Mouse (Mus musculus) heart, adult 18-20 months (tissue): Measurements from ENCODE around the gene Olfr1450. TPM values are rescaled to one million over a fixed set of nuclear protein-coding genes. Genes with fewer than 3 reads are reported as not detected.
"Not testable (repeated sequence)": the region's sequence is repeated elsewhere in the genome, so short reads cannot be mapped to it uniquely, and the experiment has no call there.

Experiments used
- DNase-seq, 2 experiments: peaks; one replicate each; pipeline ENCODE4 v3.0.0; 2021 to 2022; ENCODE audit warnings: mixed read lengths in 1 of 2
- long read RNA-seq, 2 experiments: library from polyadenylated mRNA; stranded (forward); transcript quantifications; one replicate each; pipeline ENCODE4 v2.0.0; 2021
- total RNA-seq, 2 experiments: library from RNA; stranded (reverse); gene quantifications; 2 replicates each; pipeline ENCODE4 v1.2.3; 2021

Olfr1450 gene
- total RNA-seq: not detected
- long read RNA-seq, experiment 1: 0 reads
- long read RNA-seq, experiment 2: 0 reads

GRCm38 (mm10) chr19:12949958-12950357 lies at the start of gene Olfr1450:
Olfr1450 (plus strand) TSS chr19:12950258.
- DNase-seq: no peak

- no peak for DNase-seq
Observed at GRCm38 (mm10) chr19:12903643-12904042, 46.4 kb upstream of the Olfr1450 start, which contains the start of gene Olfr1447. Olfr1447 (minus strand) TSS chr19:12903743.

GRCm38 (mm10) chr19:12924319-12924718 lies 25.7 kb upstream of the Olfr1450 start, which contains the start of gene Olfr1448:
Olfr1448 (minus strand) TSS chr19:12924419.
- DNase-seq: no peak

- no peak for DNase-seq
Observed at GRCm38 (mm10) chr19:12930540-12930939, 19.5 kb upstream of the Olfr1450 start, which contains the start of gene Olfr1449. Olfr1449 (plus strand) TSS chr19:12930840.

- not testable (repeated sequence) for DNase-seq
Observed at GRCm38 (mm10) chr19:12970082-12970481, 20.0 kb downstream of the Olfr1450 start.

GRCm38 (mm10) chr19:12992316-12992715 lies 42.3 kb downstream of the Olfr1450 start:
- not testable (repeated sequence) for DNase-seq

GRCm38 (mm10) chr19:12994714-12995113 lies 44.7 kb downstream of the Olfr1450 start, which contains the start of gene Olfr1451:
Olfr1451 (plus strand) TSS chr19:12995014.
- DNase-seq: no peak

Other genes with a start within 250 kb of the Olfr1450 start
- gene Cntf, start 184.6 kb upstream of the Olfr1450 start, total RNA-seq: 1 to 10 TPM in 1 of 2 experiments, under 1 TPM in 1; 0.94 to 1.7 TPM
- 10 to 100 TPM; 75.2 to 77.0 TPM for gene Zfp91, start 154.1 kb upstream of the Olfr1450 start, total RNA-seq
- 1 to 10 TPM in 1 of 2 experiments, under 1 TPM in 1; 0.87 to 2.2 TPM for gene Lpxn, start 154.1 kb upstream of the Olfr1450 start, total RNA-seq
- not detected for gene Gm5244, start 103.6 kb upstream of the Olfr1450 start, total RNA-seq
- gene Olfr1444, start 93.0 kb upstream of the Olfr1450 start, total RNA-seq: not detected
- gene Olfr1445, start 66.4 kb upstream of the Olfr1450 start, total RNA-seq: not detected
- gene Olfr1446, start 56.7 kb upstream of the Olfr1450 start, total RNA-seq: not detected
- not detected for gene Olfr1447, start 46.5 kb upstream of the Olfr1450 start, total RNA-seq
- gene Olfr1448, start 25.8 kb upstream of the Olfr1450 start, total RNA-seq: not detected
- gene Olfr1449, start 19.4 kb upstream of the Olfr1450 start, total RNA-seq: not detected
- not detected for gene Olfr1451, start 44.8 kb downstream of the Olfr1450 start, total RNA-seq
- gene Olfr1453, start 78.1 kb downstream of the Olfr1450 start, total RNA-seq: not detected
- gene Olfr1454, start 110.4 kb downstream of the Olfr1450 start, total RNA-seq: not detected
- gene Olfr1457, start 147.6 kb downstream of the Olfr1450 start, total RNA-seq: not detected
- not detected for gene Olfr1458, start 156.5 kb downstream of the Olfr1450 start, total RNA-seq
- gene Olfr1459, start 199.3 kb downstream of the Olfr1450 start, total RNA-seq: not detected
- gene Olfr1461, start 212.7 kb downstream of the Olfr1450 start, total RNA-seq: not detected
- not detected for gene Olfr1462, start 235.5 kb downstream of the Olfr1450 start, total RNA-seq